ENCODE assay signal across 16 mouse cellular contexts in the genomic region with DNA sequence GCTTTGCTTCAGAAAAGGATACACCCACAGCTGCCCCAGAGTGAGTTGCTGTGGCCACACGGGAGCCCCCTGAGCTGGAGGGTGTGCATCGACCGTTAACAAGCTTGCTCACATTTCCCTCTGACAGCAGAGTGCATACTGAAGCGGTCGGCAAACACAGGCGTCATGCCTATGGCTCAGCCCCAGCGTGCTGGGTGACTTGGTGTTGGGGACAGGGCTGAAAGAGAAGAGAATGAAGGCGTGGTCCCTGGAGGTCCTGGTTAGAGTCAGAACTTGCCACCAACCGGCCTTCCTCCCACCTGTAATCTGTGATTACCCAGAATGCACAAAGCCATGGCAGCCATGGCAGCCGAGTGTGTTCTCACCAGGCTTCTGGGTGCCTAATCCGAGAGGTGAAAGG. TPM values are rescaled to one million over a fixed set of nuclear protein-coding genes. Genes with fewer than 3 reads are reported as not detected.
DNase-seq lines count a peak whose midpoint lies in the region; ATAC-seq and TF ChIP-seq lines count a peak whose summit lies in the region.
"Had no signal": no experiment of that assay in that cellular context is flagged by ENCODE, and none has a peak within 500 bp of the region (broad histone marks: within the 10 kb centered on the region; RNA-seq: fewer than 3 reads in every experiment).

No protein-coding gene starts in this region.

- peaks cover 33% of the 10 kb centered on the region for H3K36me3 ChIP-seq in forebrain, embryonic 10.5 days (replicated peaks)
- peaks cover 10% of the 10 kb centered on the region for H3K36me3 ChIP-seq in forebrain, embryonic 14.5 days (ENCODE audit: control insufficient read depth, insufficient read depth, low read length)
- no peaks in the 10 kb centered on the region for H3K36me3 ChIP-seq in lung, postnatal 0 days (ENCODE audit: insufficient read depth, low read length)
- H3K36me3 ChIP-seq: forebrain, embryonic 15.5 days; liver, embryonic 13.5 days; midbrain, embryonic 12.5 days had no signal

- H3K4me2 ChIP-seq in forebrain, embryonic 14.5 days (ENCODE audit: low read length): no peak overlapping the region
- H3K4me2 ChIP-seq in lung, postnatal 0 days (replicated peaks; ENCODE audit: low read depth, low read length): no peak overlapping the region
- H3K4me2 ChIP-seq: forebrain, embryonic 15.5 days; liver, embryonic 13.5 days; midbrain, embryonic 12.5 days had no signal

- no peaks in the 10 kb centered on the region for H3K9me3 ChIP-seq in forebrain, embryonic 10.5 days
- H3K9me3 ChIP-seq in forebrain, embryonic 14.5 days (replicated peaks; ENCODE audit: control insufficient read depth, low read length): no peaks in the 10 kb centered on the region
- no peaks in the 10 kb centered on the region for H3K9me3 ChIP-seq in lung, postnatal 0 days (ENCODE audit: low read length)
- H3K9me3 ChIP-seq: forebrain, embryonic 15.5 days; liver, embryonic 13.5 days; midbrain, embryonic 12.5 days had no signal

- no peak for ATAC-seq in forebrain, embryonic 14.5 days
- ATAC-seq in lung, postnatal 0 days: peak; percentile 60; the same call in 1 of the 2 replicates
- ATAC-seq: forebrain, embryonic 15.5 days had no signal

- peak overlapping the region; percentile 49 for H3K27ac ChIP-seq in forebrain, embryonic 10.5 days
- no peak overlapping the region for H3K27ac ChIP-seq in forebrain, embryonic 14.5 days (ENCODE audit: low read depth, low read length)
- peak overlapping the region; percentile 69 for H3K27ac ChIP-seq in lung, postnatal 0 days (ENCODE audit: low read length)
- H3K27ac ChIP-seq: forebrain, embryonic 15.5 days; liver, embryonic 13.5 days; midbrain, embryonic 12.5 days had no signal

- peaks cover 34% of the 10 kb centered on the region for H3K27me3 ChIP-seq in forebrain, embryonic 10.5 days (ENCODE audit: poor library complexity, severe bottlenecking)
- no peaks in the 10 kb centered on the region for H3K27me3 ChIP-seq in forebrain, embryonic 14.5 days (replicated peaks; ENCODE audit: control insufficient read depth, insufficient read depth, low read length)
- H3K27me3 ChIP-seq in lung, postnatal 0 days (replicated peaks; ENCODE audit: insufficient read depth, low read length): no peaks in the 10 kb centered on the region
- H3K27me3 ChIP-seq: forebrain, embryonic 15.5 days; liver, embryonic 13.5 days had no signal

- 67% methylated on average over 11 of the region's 11 CpGs for WGBS in forebrain, embryonic 10.5 days
- 50% methylated on average over 11 of the region's 11 CpGs for WGBS in forebrain, embryonic 14.5 days
- 48% methylated on average over 11 of the region's 11 CpGs for WGBS in lung, postnatal 0 days

- H3K9ac ChIP-seq in forebrain, embryonic 14.5 days (ENCODE audit: low read length): no peak overlapping the region
- H3K9ac ChIP-seq in lung, postnatal 0 days (replicated peaks; ENCODE audit: low read depth): no peak overlapping the region
- H3K9ac ChIP-seq: forebrain, embryonic 15.5 days; liver, embryonic 13.5 days; midbrain, embryonic 12.5 days had no signal

- H3K4me3 ChIP-seq in forebrain, embryonic 10.5 days: no peak overlapping the region
- no peak overlapping the region for H3K4me3 ChIP-seq in forebrain, embryonic 14.5 days (ENCODE audit: low read depth, low read length)
- no peak overlapping the region for H3K4me3 ChIP-seq in lung, postnatal 0 days (ENCODE audit: low read depth, low read length)
- H3K4me3 ChIP-seq: forebrain, embryonic 15.5 days; liver, embryonic 13.5 days; midbrain, embryonic 12.5 days had no signal

- no peak for TF ChIP-seq CTCF in lung, postnatal 0 days (IDR thresholded peaks at IDR 0.05)

- H3K4me1 ChIP-seq in forebrain, embryonic 10.5 days: peaks cover 35% of the 10 kb centered on the region
- no peaks in the 10 kb centered on the region for H3K4me1 ChIP-seq in forebrain, embryonic 14.5 days (ENCODE audit: control insufficient read depth, insufficient read depth, low read length)
- H3K4me1 ChIP-seq in lung, postnatal 0 days (ENCODE audit: insufficient read depth, low read depth, low read length): peaks cover 20% of the 10 kb centered on the region

- no peak for DNase-seq in forebrain, embryonic 10.5 days (ENCODE audit: extremely low spot score, low spot score)
- no peak for DNase-seq in forebrain, embryonic 14.5 days (ENCODE audit: low spot score)
- DNase-seq in retina, postnatal 1 day: peak; percentile 44
- no peak for DNase-seq in retina, embryonic 14.5 days (ENCODE audit: low spot score)
- DNase-seq in lung, postnatal 0 days (ENCODE audit: low spot score): peak; percentile 57
- no peak for DNase-seq in embryo, embryonic 10 days (ENCODE audit: low spot score)
- no peak for DNase-seq in frontal cortex, adult 2 months (ENCODE audit: extremely low spot score in 1 of 2, low spot score in 1 of 2)
- no peak for DNase-seq in embryo, embryonic 10.5 days (ENCODE audit: low spot score)
- DNase-seq: cerebellum, postnatal 10 days; liver, embryonic 13.5 days had no signal

- TF ChIP-seq EP300 in lung, postnatal 0 days (IDR thresholded peaks at IDR 0.05): no peak

RNA-seq across cellular contexts. Expression of gene B230104I21Rik, which starts 22.9 kb away (rescaled TPM):
- not detected in 2 replicates for polyA plus RNA-seq in forebrain, embryonic 10.5 days (2016; fragmentation: Nextera tagmentation; extraction: Ambion mirVana)
- not detected in 2 replicates for polyA plus RNA-seq in forebrain, embryonic 14.5 days (2014; fragmentation: Nextera tagmentation; extraction: Ambion mirVana)
- polyA plus RNA-seq in lung, postnatal 0 days (2015; fragmentation: Nextera tagmentation; extraction: Ambion mirVana): not detected in 2 replicates
- 0.25 and 0.66 TPM in 2 replicates for polyA plus RNA-seq in frontal cortex, adult 2 months (2012; rRNA removed)
- polyA plus RNA-seq: embryonic facial prominence, embryonic 14.5 days; gonadal fat pad, adult 2 months; large intestine, adult 2 months; liver, embryonic 13.5 days; midbrain, embryonic 12.5 days; neural tube, embryonic 14.5 days had no signal

RNA-seq across cellular contexts. Expression of gene Arhgef16, which starts 57.3 kb away (rescaled TPM):
- 2.6 and 3.4 TPM in 2 replicates for polyA plus RNA-seq in forebrain, embryonic 10.5 days (2016; fragmentation: Nextera tagmentation; extraction: Ambion mirVana)
- polyA plus RNA-seq in forebrain, embryonic 14.5 days (2014; fragmentation: Nextera tagmentation; extraction: Ambion mirVana): 0.32 and 0.56 TPM in 2 replicates
- 15.9 and 20.2 TPM in 2 replicates for polyA plus RNA-seq in lung, postnatal 0 days (2015; fragmentation: Nextera tagmentation; extraction: Ambion mirVana)
- polyA plus RNA-seq in frontal cortex, adult 2 months (2012; rRNA removed): 3.5 and 4.3 TPM in 2 replicates

Comparison
In these comparisons a context has a peak if more than half of its experiments do, and no peak if none do; other contexts are left out.
1. DNase-seq: peak in retina, postnatal 1 day (single experiment) and lung, postnatal 0 days (single experiment); none in forebrain, embryonic 10.5 days (single experiment), forebrain, embryonic 14.5 days (single experiment), retina, embryonic 14.5 days (single experiment), embryo, embryonic 10 days (single experiment), frontal cortex, adult 2 months (0 of 2) and embryo, embryonic 10.5 days (single experiment).